Mouse (Mus musculus): Measurements from ENCODE around the gene Mcrip2. TPM values are rescaled to one million over a fixed set of nuclear protein-coding genes. Genes with fewer than 3 reads are reported as not detected.

Gene Mcrip2
- total RNA-seq, 2 experiments from 2014 or later, result 16.7 to 18.3 TPM

DNA sequence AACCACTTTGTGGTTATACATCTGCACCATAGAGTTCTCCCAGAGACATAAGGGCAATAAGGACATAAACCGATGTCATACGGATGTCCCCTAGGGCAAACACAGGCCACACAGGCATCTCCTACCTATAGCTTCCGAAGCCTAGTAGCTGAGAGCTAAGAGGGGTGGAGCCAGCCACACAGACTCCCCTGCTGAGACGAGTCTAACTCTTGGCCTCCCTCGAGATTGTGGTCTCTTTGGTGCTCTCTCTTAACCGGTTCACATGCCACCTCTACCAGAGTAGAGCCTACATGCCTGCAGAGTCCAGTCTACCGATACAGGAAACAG lies 1.1 kb downstream of the Mcrip2 start:
- DNase-seq, result no peak
- intact Hi-C loops (cut with DNase I), result no loop called here

GRCm38 (mm10) chr17:25866172-25866571 lies 2.4 kb downstream of the Mcrip2 start:
- intact Hi-C loops (cut with DNase I), result no loop called here
- no peak for DNase-seq

GRCm38 (mm10) chr17:25865288-25865687 lies 3.3 kb downstream of the Mcrip2 start:
- intact Hi-C loops (cut with DNase I), result no loop called here
- DNase-seq, result no peak

DNA sequence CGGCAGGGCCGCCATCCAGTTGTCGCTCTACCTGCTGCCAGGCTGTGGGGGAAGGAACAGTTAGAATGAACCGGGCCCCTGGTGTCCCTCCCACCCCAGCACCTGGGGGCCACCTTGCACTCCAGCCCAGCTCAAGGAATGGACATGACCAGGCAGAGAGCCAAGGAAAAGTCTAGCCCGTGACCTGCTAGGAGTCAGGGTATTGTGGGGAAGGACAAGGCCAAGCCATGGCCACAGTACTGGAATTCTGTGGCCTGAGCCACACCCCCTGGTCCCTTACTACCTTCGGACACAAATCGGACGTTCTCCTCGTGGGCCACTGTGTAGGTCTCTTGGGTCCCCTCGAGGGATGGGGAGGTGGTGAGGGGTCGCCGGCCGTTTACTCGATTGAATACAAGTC lies 4.3 kb downstream of the Mcrip2 start:
- intact Hi-C loops (cut with DNase I), result no loop called here
- DNase-seq, result no peak

GRCm38 (mm10) chr17:25863681-25864080 lies 4.9 kb downstream of the Mcrip2 start:
- intact Hi-C loops (cut with DNase I), result no loop called here
- DNase-seq, result no peak

DNA sequence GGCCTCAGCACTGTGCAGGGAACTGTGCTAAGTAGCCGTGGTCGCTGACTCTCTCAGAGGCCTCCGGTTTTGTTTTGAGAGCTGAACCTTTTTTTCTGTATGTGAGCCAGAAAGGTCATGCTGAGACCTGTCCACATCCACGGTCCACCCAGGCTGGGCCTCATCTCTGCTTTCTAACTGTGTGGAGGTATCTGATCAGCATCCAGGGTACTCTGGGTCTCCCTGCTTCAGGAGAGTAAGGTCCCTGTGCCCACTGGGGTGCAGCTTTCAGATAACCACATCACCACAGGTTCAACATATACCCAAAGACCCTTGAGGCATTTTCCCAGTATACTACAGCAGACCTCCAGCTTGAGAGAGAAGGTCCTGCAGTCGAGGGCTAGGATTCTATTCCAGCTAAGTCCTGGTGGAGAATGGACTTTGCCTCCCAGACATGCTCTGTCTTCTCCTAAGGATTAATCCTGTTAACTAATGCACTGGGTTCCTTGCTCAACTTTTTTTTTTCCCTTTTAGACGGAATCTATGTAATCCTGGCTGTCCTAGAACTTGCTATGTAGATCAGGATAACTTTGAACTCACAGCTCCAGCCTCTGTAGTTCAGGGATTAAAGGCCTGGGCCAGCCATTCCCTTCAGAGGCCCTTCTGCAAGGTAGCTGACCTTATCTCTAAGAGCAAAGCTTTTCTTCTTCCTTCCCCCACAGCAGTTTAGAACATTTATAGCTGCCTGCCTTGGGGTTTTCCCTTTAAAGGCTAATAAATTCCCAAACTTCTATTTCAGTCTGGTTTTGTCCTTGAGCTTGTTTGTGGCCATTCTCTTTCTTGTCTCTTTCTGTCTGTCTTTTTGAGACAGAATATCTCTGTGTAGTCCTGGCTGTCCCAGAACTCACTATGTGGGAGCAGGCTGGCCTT lies 6.6 kb downstream of the Mcrip2 start:
- no peak for DNase-seq
- intact Hi-C loops (cut with DNase I), result no loop called here

DNA sequence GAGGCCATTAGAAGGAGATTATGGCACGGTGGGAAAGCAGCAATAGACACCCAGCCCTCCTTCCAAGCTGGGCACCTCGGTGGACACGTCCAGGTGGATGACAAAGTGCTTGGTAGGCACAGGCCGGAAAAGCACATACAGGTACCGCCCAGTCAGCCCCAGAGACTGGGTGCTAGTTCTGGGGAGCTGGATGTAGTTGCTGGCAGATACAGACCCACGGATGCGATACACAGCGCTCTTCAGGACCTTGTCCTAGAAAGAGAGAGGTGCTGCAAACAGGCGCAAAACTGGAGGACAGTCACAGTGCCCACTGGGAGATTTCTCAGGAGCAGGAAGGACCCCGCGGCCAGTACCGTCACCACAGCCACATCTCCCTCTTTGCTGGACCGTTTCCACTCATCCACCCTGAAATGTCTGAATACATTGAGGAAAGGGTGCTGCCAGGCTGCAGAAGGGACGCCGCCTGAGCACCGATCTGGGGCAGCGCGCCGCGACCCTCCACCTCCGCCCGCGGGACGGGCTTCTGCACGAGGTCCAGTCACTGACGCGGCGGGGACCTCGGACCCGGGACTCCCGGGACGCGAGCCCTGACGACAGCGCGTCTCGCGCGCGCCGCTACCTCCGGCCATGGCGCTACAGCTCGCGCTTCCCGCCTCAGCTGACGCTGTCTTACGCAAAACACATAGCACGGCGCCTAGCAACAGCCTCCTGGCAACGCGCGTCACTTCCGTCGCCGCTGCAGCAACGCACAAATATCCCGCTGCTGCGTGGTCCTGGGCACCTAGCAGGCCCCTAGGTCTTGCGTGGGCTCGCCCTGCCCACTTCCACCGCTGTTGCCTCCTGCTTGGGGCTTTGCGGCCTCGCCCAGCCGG lies 7.5 kb downstream of the Mcrip2 start, which contains the start of gene Wdr90:
Wdr90 (minus strand) TSS at position 670 of the 872 bp plus-strand sequence.
- intact Hi-C loops (cut with DNase I), result no loop called here
- DNase-seq, result peak; percentile 90

- DNase-seq, result no peak
- intact Hi-C loops (cut with DNase I), result no loop called here
Measured at GRCm38 (mm10) chr17:25860229-25860628, 8.3 kb downstream of the Mcrip2 start.

DNA sequence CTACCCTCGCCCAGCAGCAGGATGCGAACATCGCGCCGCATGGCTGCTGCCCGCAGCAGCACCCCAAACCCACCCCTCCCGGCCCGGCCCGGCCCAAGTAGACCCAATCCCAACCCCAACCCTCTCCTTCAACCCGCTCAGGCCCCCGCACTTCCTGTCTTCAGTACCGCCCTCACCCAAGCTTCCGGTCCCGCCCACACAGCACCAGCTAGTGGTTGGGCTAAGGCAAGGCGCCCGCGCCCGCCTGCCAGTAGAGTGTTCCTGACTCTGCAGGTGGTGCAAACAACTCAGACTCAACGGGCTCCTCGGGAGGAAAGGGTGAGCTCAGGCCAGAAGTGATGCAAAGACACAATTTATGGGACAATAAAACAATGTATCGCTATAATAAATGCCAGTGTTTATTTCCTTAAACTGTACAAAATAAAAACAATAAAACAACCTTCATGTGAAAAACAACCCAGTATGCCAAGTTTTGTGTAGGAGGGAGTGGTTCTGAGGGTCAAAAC lies 24.1 kb downstream of the Mcrip2 start, which contains the start of gene Rhot2:
Rhot2 (minus strand) TSS at position 456 of the 506 bp plus-strand sequence.
- DNase-seq, result peak; percentile 95
- intact Hi-C loops (cut with DNase I), result no loop called here

GRCm38 (mm10) chr17:25843636-25844395 lies 24.7 kb downstream of the Mcrip2 start:
- no peak for DNase-seq
- intact Hi-C loops (cut with DNase I), result no loop called here

- DNase-seq, result no peak
- intact Hi-C loops (cut with DNase I), result no loop called here
Measured at GRCm38 (mm10) chr17:25843122-25843521, 25.4 kb downstream of the Mcrip2 start.

GRCm38 (mm10) chr17:25842509-25842908 lies 26.1 kb downstream of the Mcrip2 start:
- intact Hi-C loops (cut with DNase I), result no loop called here
- no peak for DNase-seq

GRCm38 (mm10) chr17:25841117-25841880 lies 27.3 kb downstream of the Mcrip2 start, which contains the start of gene Gm20683:
Gm20683 (minus strand) TSS chr17:25841763.
- intact Hi-C loops (cut with DNase I), result no loop called here
- DNase-seq, result no peak

DNA sequence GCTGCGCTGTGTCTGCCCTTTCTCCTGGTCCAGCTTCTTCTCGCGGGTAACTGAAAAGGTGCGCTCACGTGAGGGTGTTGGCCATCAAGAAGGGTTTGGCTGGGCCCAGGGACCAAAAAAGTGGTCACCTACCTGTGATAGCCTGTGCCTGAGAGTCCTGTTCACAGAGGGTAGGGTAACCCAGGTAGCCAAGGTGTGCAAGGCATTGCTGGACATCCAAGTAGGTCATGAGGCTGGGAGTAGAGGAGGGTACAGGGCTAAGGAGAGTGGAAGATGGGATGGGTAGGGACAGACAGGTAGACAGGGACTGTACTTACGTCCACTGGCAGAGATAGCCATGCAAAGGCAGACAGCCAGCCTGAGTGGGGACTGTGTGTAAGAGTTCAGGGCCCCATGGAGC lies 28.0 kb downstream of the Mcrip2 start:
- intact Hi-C loops (cut with DNase I), result no loop called here
- no peak for DNase-seq

DNA sequence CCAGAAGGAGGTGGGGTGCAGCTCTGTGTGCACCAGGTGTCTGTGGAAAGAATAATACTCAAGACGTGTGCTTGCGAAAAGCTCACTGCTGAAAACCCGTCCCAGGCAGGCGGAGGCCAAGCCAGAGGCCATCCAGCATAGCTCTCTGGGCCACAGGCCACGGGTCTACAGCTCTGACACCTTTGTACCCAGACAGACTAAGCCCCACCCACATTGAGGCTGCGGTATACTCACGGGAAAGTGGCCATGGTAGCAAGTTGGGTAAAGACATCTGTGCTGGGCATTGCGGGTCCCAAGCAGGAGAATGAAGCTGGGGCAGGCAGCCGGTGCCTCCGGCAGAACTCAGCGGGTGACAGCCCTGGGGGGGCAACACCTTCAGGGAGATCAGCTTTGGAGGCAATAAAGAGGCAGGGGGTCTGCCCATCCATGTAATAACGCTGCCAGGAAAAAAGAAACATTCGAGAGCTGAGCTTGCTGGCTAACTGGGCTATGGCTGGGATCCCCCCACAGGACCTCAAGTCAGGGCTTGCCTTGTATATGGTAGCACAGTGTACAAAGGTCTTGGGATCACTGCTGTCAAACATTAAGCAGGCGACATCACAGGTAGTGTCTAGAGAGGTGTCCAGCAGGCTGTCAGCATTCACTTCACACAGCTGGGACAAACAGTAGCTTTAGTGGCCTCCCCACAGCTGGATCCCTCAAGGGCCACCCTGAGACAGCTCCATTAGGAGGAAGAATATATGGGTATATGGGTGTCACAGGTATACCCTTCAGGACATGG lies 28.9 kb downstream of the Mcrip2 start:
- no peak for DNase-seq
- intact Hi-C loops (cut with DNase I), result no loop called here

- intact Hi-C loops (cut with DNase I), result no loop called here
- no peak for DNase-seq
Measured at GRCm38 (mm10) chr17:25838904-25839303, 29.7 kb downstream of the Mcrip2 start.

- DNase-seq, result no peak
- intact Hi-C loops (cut with DNase I), result no loop called here
Measured at GRCm38 (mm10) chr17:25837533-25837932, 31.0 kb downstream of the Mcrip2 start.

DNA sequence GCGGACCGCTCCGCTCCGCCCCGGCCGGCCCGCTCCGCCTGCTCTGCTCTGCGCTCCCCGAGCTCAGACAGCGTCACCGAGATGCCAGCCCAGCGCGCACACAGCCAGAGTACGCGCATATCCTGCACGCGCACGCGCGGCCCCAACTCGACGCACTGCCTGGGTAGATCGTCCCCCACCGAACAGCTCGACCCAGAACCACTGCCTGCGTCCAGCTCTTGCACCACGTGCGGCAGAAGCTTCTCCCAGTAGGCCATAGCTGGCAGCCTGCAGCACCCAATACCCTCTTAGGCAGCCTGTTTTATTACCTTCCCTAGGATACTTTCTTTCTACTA lies 31.5 kb downstream of the Mcrip2 start, which contains the start of gene Rhbdl1:
Rhbdl1 (minus strand) TSS at position 220 of the 335 bp plus-strand sequence.
- DNase-seq, result peak; percentile 82
- intact Hi-C loops (cut with DNase I), result no loop called here
